Mouse (Mus musculus) erythroblast, embryonic 14.5 days (primary cell): ENCODE measurements around the gene Zfp148.
"Not testable (repeated sequence)": the region's sequence is repeated elsewhere in the genome, so short reads cannot be mapped to it uniquely, and the experiment has no call there.

Experiments
- GATA1 ChIP-seq: IDR thresholded peaks from 2 replicates; pipeline ENCODE4 v1.6.1; 2012; ENCODE audit warnings: low read length, inconsistent platforms, mixed read lengths
- TAL1 ChIP-seq: IDR thresholded peaks from 3 replicates; pipeline ENCODE4 v1.6.1; 2012; ENCODE audit warnings: low read length, inconsistent platforms, mixed read lengths

DNA sequence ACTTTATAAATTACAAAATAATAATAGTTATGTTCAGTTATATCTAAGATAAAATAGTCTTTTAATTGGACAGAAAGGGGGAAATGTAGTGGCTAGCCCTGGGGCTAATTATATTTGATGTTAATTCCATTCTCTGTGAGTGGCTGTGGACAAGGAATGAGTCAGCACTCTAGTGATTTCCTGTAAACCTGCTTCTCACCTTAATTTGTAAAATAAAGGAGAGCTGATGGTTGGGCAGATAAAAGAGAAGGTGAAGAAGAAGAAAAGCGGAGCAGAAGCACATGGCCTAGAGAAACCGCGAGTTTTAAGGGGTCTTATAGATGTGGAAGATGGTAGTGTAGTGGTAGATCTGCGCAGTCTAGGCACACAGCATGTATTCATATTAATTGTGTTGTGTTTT is 130.2 kb downstream of the Zfp148 start:
- not testable (repeated sequence) for TF ChIP-seq TAL1, GATA1
